Mouse (Mus musculus) urinary bladder, postnatal 10 days (tissue): ENCODE measurements around the gene Rbbp9.

Experiments used
- DNase-seq: peaks from one replicate; pipeline ENCODE4 v3.0.0; 2022; ENCODE audit warnings: low spot score

Rbbp9 gene

DNA sequence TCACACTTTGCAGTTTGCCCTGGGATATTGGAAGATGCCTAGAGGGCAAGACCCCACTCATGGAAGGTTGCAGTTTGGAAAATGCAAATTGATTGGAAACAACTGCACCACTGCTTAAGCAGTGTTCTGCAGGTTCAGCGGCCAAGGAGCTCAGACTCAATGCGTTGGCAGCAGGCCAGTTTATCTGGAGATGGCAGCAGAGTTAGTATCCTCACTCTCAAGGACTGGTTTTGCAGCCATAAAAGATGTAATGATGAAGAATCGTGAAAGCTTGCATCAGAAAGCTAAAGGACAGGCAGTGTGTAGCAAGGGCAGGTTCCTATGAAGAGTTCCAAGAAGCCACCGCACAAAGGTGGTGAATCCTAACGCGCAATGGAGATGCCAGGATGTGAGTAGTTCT, 48.5 kb downstream of the Rbbp9 start:
- no peak for DNase-seq
